Mouse (Mus musculus) neural tube, embryonic 15.5 days (tissue): ENCODE data around the gene Dixdc1. TPM values are rescaled to one million over a fixed set of nuclear protein-coding genes. Genes with fewer than 3 reads are reported as not detected.

Experiments
- ATAC-seq: fragments of 200-750 bp; cut with Nextera tagmentation; 2 replicates; pipeline ENCODE4 v1.8.0; 2017; ENCODE audit warnings: mild to moderate bottlenecking, moderate TSS enrichment, moderate library complexity; ENCODE audit not compliant: low FRiP score
- H3K27ac ChIP-seq: fragments of 300-500 bp; sonication (generic); replicated peaks from 2 replicates; pipeline ENCODE4 v1.5.1; 2015; ENCODE audit warnings: mild to moderate bottlenecking, inconsistent platforms
- H3K27me3 ChIP-seq: fragments of 300-500 bp; sonication (generic); replicated peaks from 2 replicates; pipeline ENCODE4 v1.6.1; 2015; ENCODE audit warnings: inconsistent platforms
- H3K36me3 ChIP-seq: fragments of 300-500 bp; sonication (generic); 2 replicates; pipeline ENCODE4 v1.6.1; 2015; ENCODE audit warnings: inconsistent platforms
- H3K4me1 ChIP-seq: fragments of 300-500 bp; sonication (generic); 2 replicates; pipeline ENCODE4 v1.6.1; 2015; ENCODE audit warnings: inconsistent platforms
- H3K4me2 ChIP-seq: fragments of 300-500 bp; sonication (generic); 2 replicates; pipeline ENCODE4 v1.6.1; 2015; ENCODE audit warnings: inconsistent platforms, mild to moderate bottlenecking, moderate library complexity
- H3K4me3 ChIP-seq: fragments of 300-500 bp; sonication (generic); replicated peaks from 2 replicates; pipeline ENCODE4 v1.5.1; 2015; ENCODE audit warnings: mild to moderate bottlenecking, inconsistent platforms
- H3K9ac ChIP-seq: fragments of 300-500 bp; sonication (generic); replicated peaks from 2 replicates; pipeline ENCODE4 v1.6.1; 2015; ENCODE audit warnings: mild to moderate bottlenecking, inconsistent platforms
- H3K9me3 ChIP-seq: fragments of 300-500 bp; sonication (generic); replicated peaks from 2 replicates; pipeline ENCODE4 v1.6.1; 2016; ENCODE audit warnings: inconsistent platforms
- WGBS: fragments of 180-500 bp; shearing (Covaris S2); methylation state at CpG from one replicate; pipeline ENCODE4 v1.1.7; 2015; ENCODE audit warnings: mixed read lengths; 5-methylcytosine and 5-hydroxymethylcytosine counted together
- polyA plus RNA-seq: library from polyadenylated mRNA; unstranded; fragments of >200 nt; fragmentation: Nextera tagmentation; extraction: Ambion mirVana; gene quantifications from 2 replicates; pipeline ENCODE4 v1.2.1, GENCODE M21; 2015

Dixdc1 gene
- polyA plus RNA-seq, 1 experiment from 2014 or later: 30.4 TPM

- Histone ChIP-seq H3K4me2 (peak within 1 kb of the TSS; percentile 84), H3K36me3 (peaks cover 31% of the 10 kb centered on the region), H3K27ac (peak within 1 kb of the TSS; percentile 96), H3K9me3 (no peaks in the 10 kb centered on the region), H3K4me1 (peaks cover 27% of the 10 kb centered on the region), H3K9ac (peak within 1 kb of the TSS; percentile 97), H3K4me3 (peak within 1 kb of the TSS; percentile 100), H3K27me3 (no peaks in the 10 kb centered on the region)
- ATAC-seq: peak; percentile 94
- WGBS: under 1% methylated on average over 72 of the region's 81 CpGs
Measured at GRCm38 (mm10) chr9:50616766-50617603, 122.3 kb downstream of the Dixdc1 start, which contains the start of the genes Pih1d2 and Nkapd1. TSS of gene Pih1d2 (plus strand) at chr9:50617321. TSS of gene Nkapd1 (minus strand) at chr9:50617464.

GRCm38 (mm10) chr9:50616161-50616560 is 123.2 kb downstream of the Dixdc1 start:
- Histone ChIP-seq H3K27me3 (no peaks in the 10 kb centered on the region), H3K4me2 (peak overlapping the region; percentile 84), H3K4me1 (peaks cover 27% of the 10 kb centered on the region), H3K9me3 (no peaks in the 10 kb centered on the region), H3K4me3 (peak overlapping the region; percentile 100), H3K9ac (peak overlapping the region; percentile 97), H3K36me3 (peaks cover 36% of the 10 kb centered on the region), H3K27ac (no peak overlapping the region)
- no peak for ATAC-seq
- WGBS: 37% methylated on average over 11 of the region's 11 CpGs

Other genes starting within 250 kb of the Dixdc1 start
- 0.72 and 2.1 TPM in 2 replicates for gene Plet1, start 245.0 kb downstream of the Dixdc1 start, polyA plus RNA-seq
- 109 and 113 TPM in 2 replicates for gene Pts, start 210.8 kb downstream of the Dixdc1 start, polyA plus RNA-seq
- 16.8 and 18.2 TPM in 2 replicates for gene Il18, start 184.7 kb downstream of the Dixdc1 start, polyA plus RNA-seq
- 0.15 and 0.41 TPM in 2 replicates for gene Bco2, start 184.3 kb downstream of the Dixdc1 start, polyA plus RNA-seq
- 0.23 and 0.24 TPM in 2 replicates for gene Tex12, start 178.2 kb downstream of the Dixdc1 start, polyA plus RNA-seq
- gene Sdhd, start 135.7 kb downstream of the Dixdc1 start, polyA plus RNA-seq: 298 and 311 TPM in 2 replicates
- gene Timm8b, start 135.6 kb downstream of the Dixdc1 start, polyA plus RNA-seq: 341 and 407 TPM in 2 replicates
- 4.1 and 4.6 TPM in 2 replicates for gene Pih1d2, start 122.2 kb downstream of the Dixdc1 start, polyA plus RNA-seq
- gene Nkapd1, start 122.1 kb downstream of the Dixdc1 start, polyA plus RNA-seq: 18.0 and 18.1 TPM in 2 replicates
- 58.6 and 61.7 TPM in 2 replicates for gene Dlat, start 79.7 kb downstream of the Dixdc1 start, polyA plus RNA-seq
- gene 2310030G06Rik, start 7.0 kb upstream of the Dixdc1 start, polyA plus RNA-seq: 2.3 and 3.3 TPM in 2 replicates
- gene Cryab, start 11.8 kb upstream of the Dixdc1 start, polyA plus RNA-seq: 24.7 and 28.2 TPM in 2 replicates
- 4.9 and 6.6 TPM in 2 replicates for gene Hspb2, start 12.8 kb upstream of the Dixdc1 start, polyA plus RNA-seq
- gene Fdxacb1, start 28.7 kb upstream of the Dixdc1 start, polyA plus RNA-seq: 9.0 and 10.8 TPM in 2 replicates
- gene Alg9, start 35.5 kb upstream of the Dixdc1 start, polyA plus RNA-seq: 53.9 and 62.9 TPM in 2 replicates
- 50.9 and 58.4 TPM in 2 replicates for gene 1110032A03Rik, start 36.0 kb upstream of the Dixdc1 start, polyA plus RNA-seq
- gene Ppp2r1b, start 105.8 kb upstream of the Dixdc1 start, polyA plus RNA-seq: 43.8 and 50.8 TPM in 2 replicates